Mouse (Mus musculus): ENCODE results near the gene Rbbp9. TPM values are rescaled to one million over a fixed set of nuclear protein-coding genes. Genes with fewer than 3 reads are reported as not detected.
"Not testable (repeated sequence)": the region's sequence is repeated elsewhere in the genome, so short reads cannot be mapped to it uniquely, and the experiment has no call there.

The Rbbp9 gene
- polyA plus RNA-seq (2015; fragmentation: Nextera tagmentation; extraction: Ambion mirVana) = 40.0 and 42.7 TPM in 2 replicates

GRCm38 (mm10) chr2:144550529-144550928 is at the start of gene Rbbp9:
TSS of gene Rbbp9 (minus strand) at chr2:144550869.
- WGBS = 1% methylated on average over 17 of the region's 17 CpGs
- H3K4me1 ChIP-seq (ENCODE audit: control insufficient read depth, insufficient read depth, low read length) = no peaks in the 10 kb centered on the region; the same call in none of the 2 replicates

GRCm38 (mm10) chr2:144599831-144600687 is 49.4 kb upstream of the Rbbp9 start, which contains the start of gene Dtd1:
TSS of gene Dtd1 (plus strand) at chr2:144599897.
- Histone ChIP-seq H3K27ac (ENCODE audit: low read length) (peak within 1 kb of the TSS; percentile 51), H3K36me3 (ENCODE audit: control insufficient read depth, insufficient read depth, low read length) (peaks cover 2% of the 10 kb centered on the region; the same call in 1 of the 2 replicates)
- 1% methylated on average over 50 of the region's 50 CpGs for WGBS

More at GRCm38 (mm10) chr2:144550529-144550928, at the start of gene Rbbp9:
- ATAC-seq = peak; percentile 90
- Histone ChIP-seq H3K27me3 (replicated peaks; ENCODE audit: control insufficient read depth, insufficient read depth, low read length) (no peaks in the 10 kb centered on the region), H3K27ac (ENCODE audit: low read length) (peak within 1 kb of the TSS; percentile 70), H3K9me3 (ENCODE audit: control insufficient read depth, low read length) (no peaks in the 10 kb centered on the region), H3K4me3 (ENCODE audit: low read length) (peak within 1 kb of the TSS; percentile 83), H3K4me2 (ENCODE audit: low read depth, low read length) (peak within 1 kb of the TSS; percentile 51), H3K9ac (ENCODE audit: low read depth, low read length) (peak within 1 kb of the TSS; percentile 82), H3K36me3 (ENCODE audit: control insufficient read depth, insufficient read depth, low read length) (peaks cover 3% of the 10 kb centered on the region; the same call in 1 of the 2 replicates)

GRCm38 (mm10) chr2:144598006-144598405 is 47.3 kb upstream of the Rbbp9 start:
- Histone ChIP-seq H3K4me3 (ENCODE audit: low read length) (no peak overlapping the region), H3K9ac (ENCODE audit: low read depth, low read length) (no peak overlapping the region), H3K27me3 (replicated peaks; ENCODE audit: control insufficient read depth, insufficient read depth, low read length) (no peaks in the 10 kb centered on the region), H3K9me3 (ENCODE audit: control insufficient read depth, low read length) (no peaks in the 10 kb centered on the region), H3K27ac (ENCODE audit: low read length) (no peak overlapping the region), H3K4me2 (ENCODE audit: low read depth, low read length) (no peak overlapping the region), H3K36me3 (ENCODE audit: control insufficient read depth, insufficient read depth, low read length) (peaks cover 2% of the 10 kb centered on the region; the same call in 1 of the 2 replicates), H3K4me1 (ENCODE audit: control insufficient read depth, insufficient read depth, low read length) (0 out of 2 replicates have a peak, but pooled peaks cover 4% of the 10 kb centered on the region)
- 66% methylated on average over 2 of the region's 2 CpGs for WGBS
- no peak for ATAC-seq

More at GRCm38 (mm10) chr2:144599831-144600687, 49.4 kb upstream of the Rbbp9 start, which contains the start of gene Dtd1:
- H3K9ac ChIP-seq (ENCODE audit: low read depth, low read length) = peak within 1 kb of the TSS; percentile 93
- H3K4me3 ChIP-seq (ENCODE audit: low read length) = peak within 1 kb of the TSS; percentile 77
- H3K4me2 ChIP-seq (ENCODE audit: low read depth, low read length) = peak within 1 kb of the TSS; percentile 70
- no peaks in the 10 kb centered on the region for H3K27me3 ChIP-seq (replicated peaks; ENCODE audit: control insufficient read depth, insufficient read depth, low read length)
- ATAC-seq = peak; percentile 97
- no peaks in the 10 kb centered on the region for H3K9me3 ChIP-seq (ENCODE audit: control insufficient read depth, low read length)
- 0 out of 2 replicates have a peak, but pooled peaks cover 4% of the 10 kb centered on the region for H3K4me1 ChIP-seq (ENCODE audit: control insufficient read depth, insufficient read depth, low read length)

- Histone ChIP-seq H3K9ac (ENCODE audit: low read depth, low read length) (peak within 1 kb of the TSS; percentile 83), H3K9me3 (ENCODE audit: control insufficient read depth, low read length) (no peaks in the 10 kb centered on the region), H3K4me2 (ENCODE audit: low read depth, low read length) (peak within 1 kb of the TSS; percentile 65), H3K27me3 (replicated peaks; ENCODE audit: control insufficient read depth, insufficient read depth, low read length) (no peaks in the 10 kb centered on the region), H3K4me1 (ENCODE audit: control insufficient read depth, insufficient read depth, low read length) (no peaks in the 10 kb centered on the region), H3K27ac (ENCODE audit: low read length) (peak within 1 kb of the TSS; percentile 71), H3K36me3 (ENCODE audit: control insufficient read depth, insufficient read depth, low read length) (peaks cover 2% of the 10 kb centered on the region; the same call in 1 of the 2 replicates), H3K4me3 (ENCODE audit: low read length) (peak within 1 kb of the TSS; percentile 72)
- WGBS = 1% methylated on average over 31 of the region's 31 CpGs
- ATAC-seq = peak; percentile 99
Observed at GRCm38 (mm10) chr2:144593951-144594651, 43.4 kb upstream of the Rbbp9 start, which contains the start of gene Smim26. TSS of gene Smim26 (plus strand) at chr2:144594054.

- not testable (repeated sequence) for H3K27me3 ChIP-seq (replicated peaks; ENCODE audit: control insufficient read depth, insufficient read depth, low read length); H3K9ac ChIP-seq (ENCODE audit: low read depth, low read length); H3K4me2 ChIP-seq (ENCODE audit: low read depth, low read length); ATAC-seq; H3K4me3 ChIP-seq (ENCODE audit: low read length); H3K27ac ChIP-seq (ENCODE audit: low read length); H3K9me3 ChIP-seq (ENCODE audit: control insufficient read depth, low read length); H3K4me1 ChIP-seq (ENCODE audit: control insufficient read depth, insufficient read depth, low read length)
- H3K36me3 ChIP-seq (ENCODE audit: control insufficient read depth, insufficient read depth, low read length) = peaks cover 11% of the 10 kb centered on the region
- 65% methylated on average over 8 of the region's 8 CpGs for WGBS
Observed at GRCm38 (mm10) chr2:144593036-144593435, 42.4 kb upstream of the Rbbp9 start.

GRCm38 (mm10) chr2:144588723-144589122 is 38.1 kb upstream of the Rbbp9 start:
- no peaks in the 10 kb centered on the region for H3K9me3 ChIP-seq (ENCODE audit: control insufficient read depth, low read length)
- ATAC-seq = no peak
- H3K27me3 ChIP-seq (replicated peaks; ENCODE audit: control insufficient read depth, insufficient read depth, low read length) = no peaks in the 10 kb centered on the region
- H3K4me3 ChIP-seq (ENCODE audit: low read length) = no peak overlapping the region
- WGBS = 80% methylated on average over 4 of the region's 4 CpGs
- no peaks in the 10 kb centered on the region for H3K4me1 ChIP-seq (ENCODE audit: control insufficient read depth, insufficient read depth, low read length)
- H3K27ac ChIP-seq (ENCODE audit: low read length) = no peak overlapping the region
- H3K4me2 ChIP-seq (ENCODE audit: low read depth, low read length) = no peak overlapping the region
- H3K9ac ChIP-seq (ENCODE audit: low read depth, low read length) = no peak overlapping the region
- H3K36me3 ChIP-seq (ENCODE audit: control insufficient read depth, insufficient read depth, low read length) = peaks cover 27% of the 10 kb centered on the region; the same call in 1 of the 2 replicates

- no peaks in the 10 kb centered on the region for H3K27me3 ChIP-seq (replicated peaks; ENCODE audit: control insufficient read depth, insufficient read depth, low read length)
- under 1% methylated on average over 44 of the region's 44 CpGs for WGBS
- ATAC-seq = peak; percentile 99
- peak within 1 kb of the TSS; percentile 69 for H3K4me2 ChIP-seq (ENCODE audit: low read depth, low read length)
- H3K36me3 ChIP-seq (ENCODE audit: control insufficient read depth, insufficient read depth, low read length) = 0 out of 2 replicates have a peak, but pooled peaks cover 2% of the 10 kb centered on the region
- H3K9ac ChIP-seq (ENCODE audit: low read depth, low read length) = peak within 1 kb of the TSS; percentile 89
- H3K27ac ChIP-seq (ENCODE audit: low read length) = peak within 1 kb of the TSS; percentile 96
- peak within 1 kb of the TSS; percentile 92 for H3K4me3 ChIP-seq (ENCODE audit: low read length)
- H3K4me1 ChIP-seq (ENCODE audit: control insufficient read depth, insufficient read depth, low read length) = peaks cover 3% of the 10 kb centered on the region; the same call in 1 of the 2 replicates
- H3K9me3 ChIP-seq (ENCODE audit: control insufficient read depth, low read length) = no peaks in the 10 kb centered on the region
Observed at GRCm38 (mm10) chr2:144555820-144556552, 5.3 kb upstream of the Rbbp9 start, which contains the start of gene Sec23b. TSS of gene Sec23b (plus strand) at chr2:144556229.

GRCm38 (mm10) chr2:144555286-144555819 is 4.7 kb upstream of the Rbbp9 start:
- 2% methylated on average over 14 of the region's 14 CpGs for WGBS
- Histone ChIP-seq H3K27ac (ENCODE audit: low read length) (peak overlapping the region; percentile 96), H3K4me1 (ENCODE audit: control insufficient read depth, insufficient read depth, low read length) (peaks cover 3% of the 10 kb centered on the region; the same call in 1 of the 2 replicates), H3K4me3 (ENCODE audit: low read length) (peak overlapping the region; percentile 92), H3K9ac (ENCODE audit: low read depth, low read length) (peak overlapping the region; percentile 89), H3K4me2 (ENCODE audit: low read depth, low read length) (peak overlapping the region; percentile 68), H3K9me3 (ENCODE audit: control insufficient read depth, low read length) (no peaks in the 10 kb centered on the region), H3K36me3 (ENCODE audit: control insufficient read depth, insufficient read depth, low read length) (0 out of 2 replicates have a peak, but pooled peaks cover 2% of the 10 kb centered on the region), H3K27me3 (replicated peaks; ENCODE audit: control insufficient read depth, insufficient read depth, low read length) (no peaks in the 10 kb centered on the region)
- peak; percentile 24 for ATAC-seq
